Mouse (Mus musculus) layer of hippocampus, adult 9-10 months (tissue): Measurements from ENCODE around the gene Olfr978.
"Not testable (repeated sequence)": the region's sequence is repeated elsewhere in the genome, so short reads cannot be mapped to it uniquely, and the experiment has no call there.

Experiments
- DNase-seq: peaks from one replicate; pipeline ENCODE4 v3.0.0; 2022; ENCODE audit warnings: low spot score

Gene Olfr978

GRCm38 (mm10) chr9:39991813-39992212, at the start of gene Olfr978:
TSS of gene Olfr978 (plus strand) at chr9:39992113.
- DNase-seq = no peak

DNA sequence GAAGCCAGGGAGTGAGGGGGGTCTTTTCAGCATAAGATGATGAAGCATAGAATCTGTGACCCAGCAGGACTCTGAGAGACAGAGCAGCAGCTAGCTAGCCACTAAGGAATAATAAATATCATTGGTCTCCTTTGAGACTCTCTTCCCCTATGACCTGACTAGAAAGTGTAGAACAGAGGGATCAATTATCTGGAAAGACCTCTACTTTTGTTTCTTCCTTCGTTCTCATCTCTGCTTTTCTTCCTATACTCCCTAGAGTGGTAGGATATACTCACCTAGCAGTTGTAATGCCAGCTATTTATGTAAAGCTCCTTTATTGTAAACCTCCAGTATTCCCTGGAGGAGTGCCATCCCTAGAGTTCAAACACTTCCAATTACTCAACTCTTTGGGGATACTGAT, 40.0 kb upstream of the Olfr978 start, which contains the start of gene Olfr975:
Gene Olfr975, minus strand, starts transcription at position 101 of the 400 bp plus-strand sequence.
- no peak for DNase-seq

GRCm38 (mm10) chr9:39961033-39961432, 30.9 kb upstream of the Olfr978 start, which contains the start of gene Olfr976:
TSS of gene Olfr976 (minus strand) at chr9:39961133.
- not testable (repeated sequence) for DNase-seq

DNA sequence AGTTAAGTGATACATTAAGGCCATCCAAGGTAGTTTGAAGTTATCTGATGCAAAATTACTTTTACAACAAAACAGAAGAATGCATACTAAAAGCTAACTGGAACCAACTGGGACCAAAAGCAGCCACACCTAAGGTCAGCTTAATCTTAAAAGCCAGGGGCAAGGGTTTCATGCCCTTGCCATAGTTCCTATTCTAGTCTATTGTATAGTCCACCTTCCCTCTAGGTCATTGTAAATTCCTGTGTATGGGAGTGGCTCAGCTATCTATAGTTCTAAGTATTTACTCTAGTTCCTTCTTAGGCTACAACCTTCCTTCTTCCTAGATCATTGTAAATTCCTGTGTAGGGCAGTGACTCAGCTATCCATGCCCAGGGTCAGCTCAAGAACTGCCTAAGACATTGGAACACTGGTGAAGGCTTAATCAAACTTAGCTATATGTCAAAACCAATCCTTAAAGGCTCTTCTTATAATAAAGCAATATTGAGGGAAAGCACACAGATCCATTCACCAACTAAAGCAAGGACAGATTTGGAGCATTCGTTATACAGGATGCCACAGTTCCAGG, 15.2 kb upstream of the Olfr978 start:
- not testable (repeated sequence) for DNase-seq

- DNase-seq = no peak
Observed at GRCm38 (mm10) chr9:40003365-40003764, 11.5 kb downstream of the Olfr978 start, which contains the start of gene Olfr979. TSS of gene Olfr979 (minus strand) at chr9:40003465.

GRCm38 (mm10) chr9:40009482-40009881, 17.6 kb downstream of the Olfr978 start, which contains the start of gene Olfr980:
TSS of gene Olfr980 (minus strand) at chr9:40009582.
- DNase-seq = no peak

GRCm38 (mm10) chr9:40021164-40021563, 29.3 kb downstream of the Olfr978 start, which contains the start of gene Olfr981:
TSS of gene Olfr981 (plus strand) at chr9:40021464.
- no peak for DNase-seq
